Mouse (Mus musculus) neural tube, embryonic 10.5 days (tissue): Measurements from ENCODE around the gene Polrmt.

Experiments
- DNase-seq: peaks from one replicate; pipeline ENCODE4 v3.0.0-alpha.2; 2017; ENCODE audit warnings: low spot score; ENCODE audit errors: extremely low spot score

Gene Polrmt

DNA sequence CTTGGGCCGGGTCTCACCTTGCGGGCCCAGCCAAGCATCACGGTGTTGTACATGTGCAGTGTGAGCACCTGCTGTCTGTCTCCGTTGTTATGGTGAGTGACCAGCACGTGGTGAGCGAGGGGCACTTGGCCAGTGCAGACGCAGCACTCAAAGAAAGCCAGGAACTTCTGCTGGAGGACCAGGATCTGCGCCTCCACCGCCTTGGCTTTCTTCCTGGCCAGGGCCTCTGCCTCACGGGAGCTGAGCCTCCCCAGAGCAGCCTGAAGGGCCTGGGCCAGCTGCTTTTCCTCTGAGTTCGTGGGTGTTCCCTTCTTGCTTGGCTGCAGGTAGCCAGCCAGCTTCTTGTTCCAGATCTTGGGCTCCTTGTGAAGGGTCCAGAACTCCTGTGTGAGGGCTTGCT, 3.2 kb downstream of the Polrmt start:
- no peak for DNase-seq

DNA sequence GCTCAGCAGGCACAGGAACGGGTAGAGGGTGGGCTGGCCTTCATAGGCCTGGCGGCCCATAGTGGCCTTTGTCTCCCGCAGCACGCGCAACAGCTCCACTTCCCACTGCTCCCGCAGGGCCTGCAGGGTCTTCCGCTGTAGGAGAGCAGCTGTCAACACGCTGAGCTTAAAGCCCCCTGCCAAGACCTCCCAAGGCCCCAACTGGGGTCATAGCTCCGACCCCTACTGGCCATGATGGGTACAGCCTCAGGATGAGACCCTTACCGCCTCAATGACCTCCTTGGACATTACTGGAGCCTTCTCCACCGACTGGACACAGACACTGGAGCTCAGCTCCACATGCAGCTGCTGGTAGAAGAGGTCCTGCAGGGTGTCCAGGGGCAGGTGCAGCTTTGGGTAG, 5.5 kb downstream of the Polrmt start:
- no peak for DNase-seq

DNA sequence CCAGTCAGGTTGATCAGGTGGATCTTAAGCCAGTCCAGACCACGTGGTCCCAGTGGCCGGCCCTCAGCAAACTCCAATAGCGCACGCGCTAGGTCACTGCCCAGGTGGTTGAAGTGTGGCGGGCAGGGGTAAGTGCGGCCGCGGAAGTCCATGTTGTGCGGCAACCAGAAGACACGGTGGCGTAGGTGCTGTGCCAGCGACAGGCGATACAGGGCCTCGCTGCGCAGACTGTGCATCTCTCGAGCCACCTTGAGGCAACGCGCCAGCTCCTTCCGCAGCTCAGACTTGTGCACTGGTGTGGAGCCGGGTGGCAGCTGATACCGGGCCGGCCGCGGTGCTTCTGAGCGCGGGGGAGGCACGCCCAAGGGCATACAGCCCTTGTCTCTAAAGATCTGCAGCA, 7.1 kb downstream of the Polrmt start:
- no peak for DNase-seq

GRCm38 (mm10) chr10:79738259-79738658, 8.1 kb downstream of the Polrmt start:
- DNase-seq: no peak

- DNase-seq: no peak
These were observed 9.7 kb downstream of the Polrmt start for GRCm38 (mm10) chr10:79736706-79737105.

DNA sequence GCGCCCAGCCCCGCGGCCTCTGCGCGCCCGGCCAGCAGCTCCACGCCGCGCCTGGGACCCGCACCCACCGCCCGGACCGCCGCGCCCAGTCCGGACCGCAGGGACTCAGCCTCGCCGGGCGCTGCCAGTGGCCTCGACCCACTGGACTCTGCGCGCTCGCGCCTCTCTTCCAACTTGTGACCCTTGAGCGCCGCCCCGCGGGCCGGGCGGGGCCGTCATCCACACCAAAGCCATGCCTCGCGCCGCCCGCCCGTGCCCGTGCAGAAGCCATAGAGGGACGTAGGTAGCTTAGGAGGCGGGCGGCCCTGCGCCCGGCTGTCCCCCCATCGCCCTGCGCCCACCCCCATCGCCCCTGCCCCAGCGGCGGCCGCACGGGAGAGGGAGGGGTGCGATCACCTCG, 11.0 kb downstream of the Polrmt start:
- DNase-seq: no peak

- DNase-seq: no peak
These were observed 12.5 kb downstream of the Polrmt start for GRCm38 (mm10) chr10:79733847-79734246.

DNA sequence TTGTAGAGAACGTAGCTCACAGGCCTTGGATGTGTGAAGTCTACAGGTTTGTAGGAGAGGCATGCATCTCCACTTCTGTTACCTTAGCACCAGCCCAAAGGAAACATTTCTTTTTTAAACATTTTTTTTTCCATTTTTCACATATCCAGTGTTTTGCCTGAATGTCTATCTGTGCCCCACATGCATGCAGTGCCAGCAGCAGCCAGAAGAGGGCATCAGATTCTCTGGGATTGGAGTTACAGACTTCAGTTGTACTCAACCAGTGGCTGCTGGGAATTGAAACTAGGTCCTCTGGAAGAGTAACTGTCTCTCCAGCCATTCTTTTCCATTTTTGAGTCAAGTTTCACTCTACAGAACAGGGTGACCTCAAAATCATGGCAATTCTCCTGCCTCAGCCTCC, 13.9 kb downstream of the Polrmt start:
- DNase-seq: no peak

DNA sequence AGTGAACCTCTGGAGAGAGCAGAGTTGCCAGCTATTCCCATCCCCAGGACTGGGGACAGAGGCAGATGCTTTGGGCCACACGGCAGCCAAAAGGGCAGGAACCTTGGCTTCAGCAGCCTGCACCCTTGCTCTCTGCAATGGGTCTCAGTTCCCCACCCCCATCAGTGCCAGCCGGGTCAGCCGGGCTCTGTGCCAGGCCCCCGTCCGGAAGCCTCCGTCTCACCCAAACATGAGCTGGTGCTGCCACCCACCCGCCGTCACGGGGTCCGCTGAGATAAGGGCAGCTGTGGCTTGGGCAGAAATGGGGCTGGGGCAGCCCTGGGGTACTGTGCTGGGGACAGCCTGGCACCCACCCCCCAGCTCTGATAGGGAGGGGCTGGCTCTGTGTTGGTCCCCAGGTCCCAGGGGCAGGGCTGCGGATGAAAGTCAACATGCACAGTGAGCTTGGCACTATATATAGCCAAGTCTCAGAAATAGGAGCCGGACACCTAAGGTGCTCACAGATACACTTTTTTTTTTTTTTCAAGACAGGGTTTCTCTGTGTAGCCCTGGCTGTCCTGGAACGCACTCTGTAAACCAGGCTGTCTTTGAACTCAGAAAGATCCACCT, 16.9 kb downstream of the Polrmt start:
- no peak for DNase-seq

- no peak for DNase-seq
These were observed 17.8 kb downstream of the Polrmt start for GRCm38 (mm10) chr10:79728323-79729249.

DNA sequence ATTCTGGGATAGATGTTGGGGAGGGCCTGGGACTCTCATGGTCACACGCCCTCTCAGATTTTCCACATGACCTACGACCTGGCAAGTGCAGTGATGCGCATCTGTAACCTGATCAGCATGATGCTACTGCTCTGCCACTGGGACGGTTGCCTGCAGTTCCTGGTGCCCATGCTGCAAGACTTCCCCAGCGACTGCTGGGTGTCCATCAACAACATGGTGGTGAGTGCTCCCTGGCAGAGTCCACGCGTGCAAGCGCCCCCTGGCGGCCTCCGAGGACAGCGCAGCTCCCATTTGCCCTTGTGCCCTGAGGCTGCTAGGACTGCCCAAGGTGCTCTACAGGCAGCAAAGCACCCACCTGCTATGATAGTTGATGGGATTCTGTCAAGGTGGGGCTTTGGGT, 20.3 kb downstream of the Polrmt start:
- DNase-seq: no peak

- no peak for DNase-seq
These were observed 22.7 kb downstream of the Polrmt start for GRCm38 (mm10) chr10:79723692-79724091.

GRCm38 (mm10) chr10:79723047-79723446, 23.3 kb downstream of the Polrmt start:
- no peak for DNase-seq

DNA sequence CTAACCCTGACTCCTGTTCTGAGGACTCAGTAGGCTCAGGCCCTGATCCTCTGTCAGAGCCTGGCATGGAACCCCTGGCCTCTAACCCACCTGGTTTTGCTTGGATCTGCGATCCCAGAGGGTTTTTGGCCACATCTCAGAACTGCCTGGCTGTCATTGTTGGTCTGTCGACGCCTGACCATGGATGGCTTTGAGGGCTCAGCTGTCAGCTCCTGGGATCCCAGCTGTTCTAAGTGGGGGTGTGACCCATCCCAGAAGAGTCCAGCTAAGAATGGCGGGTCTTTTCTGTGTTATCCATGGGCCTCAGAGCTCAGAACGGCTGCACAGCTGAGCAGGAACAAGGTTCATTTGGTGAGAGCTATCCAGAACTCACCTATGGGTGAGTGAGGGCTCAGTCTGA, 25.3 kb downstream of the Polrmt start:
- DNase-seq: no peak

- DNase-seq: peak; percentile 82
These were observed 28.6 kb downstream of the Polrmt start for GRCm38 (mm10) chr10:79717640-79718357.

DNA sequence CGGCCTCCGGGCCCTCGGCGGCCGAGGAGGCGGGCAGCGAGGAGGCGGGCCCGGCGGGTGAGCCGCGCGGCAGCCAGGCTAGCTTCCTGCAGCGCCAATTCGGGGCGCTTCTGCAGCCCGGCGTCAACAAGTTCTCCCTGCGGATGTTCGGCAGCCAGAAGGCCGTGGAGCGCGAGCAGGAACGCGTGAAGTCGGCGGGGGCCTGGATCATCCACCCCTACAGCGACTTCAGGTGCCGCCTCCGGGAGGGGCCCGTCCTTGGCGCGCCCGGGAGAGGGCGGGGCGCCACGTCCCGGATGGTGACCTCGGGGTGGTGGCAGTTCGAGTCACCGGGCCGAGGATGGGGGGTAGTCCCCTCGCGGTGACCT, 29.4 kb downstream of the Polrmt start:
- no peak for DNase-seq

DNA sequence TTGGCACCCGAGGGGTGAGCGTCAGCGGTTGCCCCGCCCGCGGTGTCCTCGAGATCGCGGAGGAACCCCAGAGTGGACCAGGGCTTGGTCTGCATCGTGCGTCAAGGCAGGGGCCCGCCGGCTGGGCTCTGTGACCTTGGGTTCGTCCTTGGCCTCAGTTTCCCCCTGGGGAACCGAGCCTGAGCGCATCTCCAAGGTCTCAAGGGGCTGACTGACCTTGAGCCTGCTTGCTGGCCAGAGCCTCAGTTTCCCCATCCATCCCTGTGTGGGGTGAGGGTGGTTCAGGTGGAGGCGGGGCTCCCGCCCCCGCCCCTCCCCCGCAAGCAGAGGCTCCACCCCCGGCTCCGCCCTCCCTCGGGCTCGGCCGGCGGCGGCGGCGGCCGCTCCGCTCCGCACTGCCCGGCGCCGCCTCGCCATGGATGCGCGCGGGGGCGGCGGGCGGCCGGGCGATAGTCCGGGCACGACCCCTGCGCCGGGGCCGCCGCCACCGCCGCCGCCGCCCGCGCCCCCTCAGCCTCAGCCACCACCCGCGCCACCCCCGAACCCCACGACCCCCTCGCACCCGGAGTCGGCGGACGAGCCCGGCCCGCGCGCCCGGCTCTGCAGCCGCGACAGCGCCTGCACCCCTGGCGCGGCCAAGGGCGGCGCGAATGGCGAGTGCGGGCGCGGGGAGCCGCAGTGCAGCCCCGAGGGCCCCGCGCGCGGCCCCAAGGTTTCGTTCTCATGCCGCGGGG, 30.0 kb downstream of the Polrmt start, which contains the start of gene Hcn2:
Hcn2 (plus strand) TSS at position 381 of the 734 bp plus-strand sequence.
- no peak for DNase-seq

DNA sequence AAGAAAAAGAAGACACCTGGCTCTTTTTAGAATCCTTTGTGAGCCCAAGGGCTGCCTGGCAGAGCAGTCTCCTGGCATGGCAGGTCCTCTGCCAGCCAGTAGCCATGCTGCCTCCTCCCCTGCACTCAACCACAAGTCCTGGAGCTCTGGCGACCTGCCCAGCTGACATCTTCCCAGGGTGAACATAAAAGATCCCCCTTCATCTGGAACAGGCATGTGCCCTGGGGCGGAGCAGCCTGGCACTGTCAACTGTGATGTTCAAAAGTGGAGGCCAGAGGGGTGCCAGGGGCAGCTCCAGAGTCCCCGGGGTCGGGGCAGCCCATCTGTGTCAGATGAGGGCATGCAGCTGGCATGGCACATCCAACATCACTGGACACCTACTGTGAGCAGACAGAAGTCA, 31.4 kb downstream of the Polrmt start:
- no peak for DNase-seq

GRCm38 (mm10) chr10:79713163-79713562, 33.2 kb downstream of the Polrmt start:
- no peak for DNase-seq

DNA sequence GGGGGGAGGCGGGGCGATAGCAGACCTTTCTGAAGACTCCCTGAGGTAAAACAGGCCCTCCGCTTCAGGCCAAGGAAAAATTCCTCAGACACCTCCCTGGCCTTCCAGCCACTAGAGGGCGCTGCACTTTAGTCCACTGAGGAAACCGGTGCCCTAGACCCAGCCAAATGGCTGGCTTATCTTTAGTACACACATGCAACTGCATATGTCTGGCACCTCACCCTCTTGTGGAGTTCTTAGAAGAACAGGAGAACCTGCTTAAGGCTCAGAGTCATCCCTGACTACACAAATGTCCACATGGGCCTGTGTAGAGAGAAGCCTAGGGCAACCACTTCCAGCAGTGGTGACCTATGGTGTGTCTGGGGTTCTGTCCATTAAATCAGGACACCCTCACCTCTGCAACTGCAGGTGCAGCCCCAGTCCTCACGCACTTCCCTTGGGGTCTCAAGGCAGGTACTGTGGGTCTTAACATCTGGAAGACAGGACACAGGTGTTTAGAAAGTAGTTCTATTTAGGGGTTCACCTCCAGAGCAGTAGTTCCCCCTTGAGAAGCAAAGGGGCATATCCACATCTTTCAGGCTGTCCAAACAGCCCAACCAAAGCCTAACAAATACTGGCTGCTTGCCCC, 33.8 kb downstream of the Polrmt start:
- DNase-seq: peak; percentile 87

GRCm38 (mm10) chr10:79712029-79712428, 34.4 kb downstream of the Polrmt start:
- no peak for DNase-seq
